Mouse (Mus musculus): ENCODE data around the gene Gse1. TPM values are rescaled to one million over a fixed set of nuclear protein-coding genes. Genes with fewer than 3 reads are reported as not detected.

Gse1 gene
- total RNA-seq, 4 experiments from 2014 or later = 30.7 to 64.5 (median 48.4) TPM

DNA sequence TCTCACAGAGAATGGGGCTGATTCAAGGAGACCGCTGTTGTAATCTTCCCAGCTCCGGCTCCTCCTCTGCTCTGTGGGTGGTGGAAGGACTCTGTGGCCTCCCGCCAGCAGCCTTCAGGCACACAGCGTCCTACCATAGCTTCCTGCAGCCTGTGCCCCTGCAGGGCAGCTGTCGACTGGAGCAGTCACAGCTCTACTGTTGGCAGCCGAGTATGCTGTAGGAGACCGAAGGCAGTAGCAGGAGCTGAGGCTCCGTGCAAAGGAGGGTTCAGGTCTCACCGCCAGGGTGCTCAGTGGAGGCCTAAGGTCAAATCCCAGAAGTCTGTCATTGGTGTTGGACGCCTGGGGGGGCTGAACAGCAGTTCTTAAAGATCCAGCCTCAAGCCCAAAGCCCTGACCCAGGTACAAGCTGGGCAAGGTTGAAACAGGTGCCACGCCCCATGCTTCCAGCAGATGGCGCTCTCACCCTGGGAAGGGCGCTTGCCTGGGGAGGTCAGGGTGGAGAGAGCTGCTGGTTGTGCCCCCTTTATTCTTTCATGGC is 72.4 kb downstream of the Gse1 start:
- DNase-seq = peak; percentile 70

DNA sequence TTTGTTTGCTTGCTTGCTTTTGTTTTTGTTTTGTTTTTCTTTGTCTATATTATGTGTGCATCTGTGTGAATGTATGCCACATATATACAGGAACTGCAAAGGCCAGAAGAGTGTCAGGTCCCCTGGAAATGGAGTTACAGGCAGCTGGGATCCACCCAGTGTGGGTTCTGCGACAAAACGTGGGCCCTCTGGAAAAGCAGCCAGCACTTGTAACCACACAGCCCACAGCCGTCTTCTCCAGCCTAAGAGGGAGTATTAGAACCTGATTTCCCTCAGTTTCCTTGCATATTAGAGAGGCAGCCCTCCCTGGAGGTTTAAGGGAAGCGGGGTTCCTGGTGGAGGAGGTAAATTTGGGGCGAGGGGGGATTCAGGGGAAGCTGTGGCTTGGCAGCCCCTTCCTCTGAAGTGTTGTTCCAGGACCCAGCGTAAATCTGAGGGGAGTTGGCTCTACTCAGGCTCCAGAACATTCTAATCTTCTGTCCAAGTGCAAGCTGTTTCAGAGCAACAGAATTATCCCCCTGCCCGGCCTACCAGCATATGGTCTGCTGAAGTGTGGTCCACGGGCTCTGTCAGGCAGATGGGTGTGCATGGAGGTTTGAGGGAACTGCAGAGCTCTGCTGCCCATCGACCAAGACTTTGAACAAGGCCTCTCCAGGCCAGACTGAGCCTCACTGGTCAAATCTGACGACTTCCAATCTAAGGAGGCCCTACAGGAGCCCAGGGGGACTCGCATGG is 74.9 kb downstream of the Gse1 start:
- DNase-seq = no peak

DNA sequence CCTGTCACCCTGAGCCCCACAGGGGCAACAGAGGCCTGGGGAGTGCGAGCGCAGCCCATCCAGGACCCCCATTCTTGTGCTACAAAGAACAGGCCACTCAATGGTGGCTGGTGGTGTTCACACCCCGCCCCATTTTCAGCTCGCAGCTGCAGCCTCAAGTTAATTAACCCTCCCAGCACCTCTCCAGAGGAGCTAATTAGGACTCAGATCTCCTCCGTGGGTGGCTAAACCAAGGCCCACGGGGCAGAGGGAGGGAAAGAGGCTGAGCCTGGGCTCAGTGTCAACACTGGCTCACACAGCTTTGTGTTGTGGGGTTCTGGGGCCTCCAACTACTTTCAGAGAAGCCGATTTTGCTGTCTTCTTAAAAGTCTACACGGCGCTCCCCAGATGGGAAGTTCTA is 75.8 kb downstream of the Gse1 start:
- no peak for DNase-seq

DNA sequence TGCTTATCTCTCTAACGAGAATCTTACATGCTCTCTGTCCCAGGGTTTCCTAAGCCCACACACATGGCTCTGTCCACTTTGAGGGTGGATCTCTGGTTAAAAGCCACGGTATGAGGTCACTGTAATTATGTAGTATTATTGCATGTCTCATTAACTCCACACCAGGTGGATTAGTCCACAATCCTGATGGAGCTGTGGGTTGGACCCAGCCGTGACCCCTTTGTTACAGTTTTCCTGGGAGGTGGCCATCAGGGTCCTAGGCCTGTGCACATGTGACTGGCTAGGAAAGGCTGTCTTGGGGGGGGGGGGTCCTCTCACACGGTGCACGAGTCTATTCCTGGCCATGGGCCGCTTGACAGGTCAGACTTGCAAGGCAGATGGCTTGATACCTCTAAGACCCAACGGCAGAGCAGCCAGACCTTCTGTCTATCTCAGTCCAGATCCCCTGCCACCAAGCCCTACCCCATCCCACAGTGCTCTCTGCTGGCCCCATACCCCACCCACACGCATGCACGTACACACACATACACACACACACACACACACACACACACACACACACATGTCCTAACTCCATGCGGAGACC is 77.6 kb downstream of the Gse1 start:
- DNase-seq = no peak

DNA sequence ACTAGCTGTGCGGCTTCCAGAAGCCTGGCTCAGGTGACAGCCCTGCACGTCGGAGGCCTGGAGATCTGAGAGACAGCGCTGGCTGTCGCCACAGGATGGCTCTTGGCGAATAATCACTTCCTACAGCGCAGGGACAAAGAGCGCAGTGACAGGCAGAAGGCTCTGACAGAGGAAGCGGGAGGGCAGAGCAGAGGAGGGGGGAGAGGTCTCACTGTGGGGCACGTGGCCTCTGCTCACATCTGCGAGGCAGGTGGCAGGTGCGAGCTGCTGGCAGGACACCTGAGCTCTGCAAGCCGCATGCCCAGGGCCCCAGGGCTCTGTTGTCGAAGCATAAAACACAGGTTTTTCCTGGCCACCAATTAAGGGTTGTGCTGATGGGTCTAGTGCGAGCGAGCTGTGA is 78.8 kb downstream of the Gse1 start:
- no peak for DNase-seq

DNA sequence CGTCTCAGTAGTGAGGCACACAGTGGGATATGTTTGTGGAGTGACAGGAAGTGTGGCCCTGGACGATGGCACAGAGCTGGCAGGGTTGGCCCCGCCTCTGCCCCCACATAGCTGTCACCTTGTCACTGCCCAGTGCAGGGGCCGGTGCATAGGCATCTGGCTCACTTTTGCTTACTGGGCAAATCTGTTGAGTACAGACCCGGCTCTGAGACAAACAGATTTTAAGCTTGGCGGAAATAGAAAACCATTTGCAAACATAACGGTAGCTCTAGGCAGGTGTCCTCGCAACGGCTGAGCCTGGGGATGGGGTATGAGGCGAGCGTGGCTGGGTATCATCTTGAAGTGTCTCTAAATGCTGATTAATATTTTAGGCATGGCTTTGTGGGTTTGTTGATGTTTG is 79.3 kb downstream of the Gse1 start:
- DNase-seq = no peak

DNA sequence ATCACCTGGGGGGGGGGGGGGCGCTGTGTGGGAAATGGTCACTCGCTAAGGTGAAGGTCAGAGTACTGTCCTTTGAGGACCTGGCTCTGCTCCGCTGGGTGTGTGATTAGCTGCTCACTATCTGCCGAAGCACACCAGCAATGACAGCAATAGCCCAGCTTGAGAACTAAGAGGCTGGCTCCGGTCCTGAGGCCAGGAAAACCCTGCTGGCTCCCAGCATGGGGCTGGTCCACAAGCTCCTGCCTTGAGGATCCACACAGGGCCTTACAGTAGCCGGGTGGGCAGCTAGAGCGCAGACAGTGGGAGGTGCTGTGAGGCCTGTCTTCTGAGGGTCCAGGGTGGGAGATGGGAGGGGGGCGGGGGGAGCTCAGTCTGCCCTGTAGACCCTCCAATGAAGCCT is 79.9 kb downstream of the Gse1 start:
- no peak for DNase-seq

DNA sequence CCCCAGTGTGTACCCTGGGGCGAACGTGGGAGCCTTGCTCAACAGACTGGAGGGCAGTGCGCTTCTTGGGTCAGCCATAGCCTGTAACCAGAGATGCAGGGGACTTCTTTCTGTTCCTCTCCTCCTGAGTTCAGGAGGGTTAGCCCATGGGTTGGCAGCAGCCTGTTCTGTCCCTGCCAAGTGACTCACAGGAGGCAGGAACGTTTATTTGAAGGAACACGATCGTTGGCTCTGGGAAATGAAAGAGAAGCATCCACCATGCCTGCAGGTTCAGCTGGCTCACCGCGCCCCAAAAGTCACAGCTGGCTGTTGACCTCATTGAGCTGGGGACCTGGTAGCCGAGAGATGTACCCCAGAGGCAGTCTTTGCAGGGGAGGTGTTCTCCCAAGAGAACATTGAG is 80.3 kb downstream of the Gse1 start:
- DNase-seq = no peak

DNA sequence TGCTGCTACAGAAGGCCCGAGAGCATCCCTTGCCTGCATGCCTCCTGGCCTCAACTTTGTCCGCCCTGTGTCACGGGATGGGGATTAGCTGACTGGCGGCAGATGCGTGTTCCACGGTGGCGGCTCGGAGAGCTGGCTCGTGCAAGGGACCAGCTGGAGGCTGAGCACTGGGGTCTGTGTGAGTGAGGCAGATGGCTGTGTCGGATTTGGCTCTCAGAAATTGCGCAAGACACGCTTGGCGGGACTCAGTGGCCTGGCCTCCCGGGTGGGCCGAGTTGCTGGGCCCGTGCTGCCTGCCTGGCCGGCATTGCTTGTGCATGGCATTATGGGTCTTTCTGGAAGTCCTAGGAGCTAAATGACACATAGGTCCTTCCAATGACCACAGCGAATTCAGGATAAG is 81.1 kb downstream of the Gse1 start:
- no peak for DNase-seq

DNA sequence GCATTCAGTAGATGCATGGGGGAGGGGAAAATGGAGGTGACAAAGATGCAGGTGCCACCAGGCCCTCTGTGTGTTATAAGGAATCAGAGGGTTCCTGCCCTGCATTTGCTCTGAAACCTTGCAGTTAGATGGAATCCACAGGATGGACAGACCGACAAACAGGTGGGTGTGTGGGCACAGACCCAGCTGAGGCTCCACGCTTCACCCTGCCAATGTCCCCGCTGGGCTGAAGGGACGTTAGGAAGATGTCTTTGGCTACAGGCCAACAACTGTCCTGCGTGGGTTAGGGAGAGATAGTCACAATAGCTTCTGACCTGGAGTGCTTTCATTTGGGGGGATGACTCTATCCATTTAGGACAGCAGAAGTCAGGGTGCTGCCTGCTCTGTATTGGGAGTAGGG is 81.8 kb downstream of the Gse1 start:
- DNase-seq = no peak

DNA sequence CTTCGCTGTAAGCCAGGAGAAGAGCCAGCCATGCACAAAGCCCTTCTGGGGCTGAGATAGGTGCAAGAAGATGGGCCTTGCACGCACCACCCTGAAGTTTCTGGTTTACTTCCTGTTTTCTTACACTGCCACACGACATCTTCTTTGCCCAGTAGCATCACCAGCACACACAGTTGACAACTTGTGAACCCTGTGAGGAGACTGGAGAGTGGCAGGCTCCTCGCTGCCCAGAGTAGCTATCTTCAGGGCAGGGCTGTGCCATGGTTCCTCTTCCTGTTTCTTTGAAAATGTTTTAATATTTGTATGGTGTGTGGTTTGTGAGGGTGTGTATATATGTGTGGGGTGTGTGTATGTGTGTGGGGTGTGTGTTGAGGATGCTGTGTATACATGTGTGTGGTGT is 84.2 kb downstream of the Gse1 start:
- no peak for DNase-seq

DNA sequence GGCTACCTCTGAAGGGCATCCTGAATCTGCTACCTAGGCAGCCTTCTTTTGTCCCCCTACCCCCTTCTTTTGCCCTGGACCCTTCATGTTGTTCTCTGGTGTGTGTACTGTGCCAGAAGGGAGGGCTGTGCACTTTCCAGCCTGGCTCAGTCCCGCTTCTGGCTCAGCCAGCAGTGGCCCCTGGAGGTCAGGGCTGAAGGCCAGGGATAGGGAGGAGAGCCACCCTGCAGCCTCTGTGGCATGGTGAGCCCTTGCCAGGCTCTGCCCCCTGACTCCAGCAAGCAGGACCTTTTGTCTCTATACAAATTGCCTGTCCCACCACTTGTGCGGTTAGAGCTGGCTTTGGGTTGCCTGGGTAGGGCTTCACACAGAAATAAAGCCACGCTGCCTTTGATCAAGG is 85.4 kb downstream of the Gse1 start:
- DNase-seq = no peak

DNA sequence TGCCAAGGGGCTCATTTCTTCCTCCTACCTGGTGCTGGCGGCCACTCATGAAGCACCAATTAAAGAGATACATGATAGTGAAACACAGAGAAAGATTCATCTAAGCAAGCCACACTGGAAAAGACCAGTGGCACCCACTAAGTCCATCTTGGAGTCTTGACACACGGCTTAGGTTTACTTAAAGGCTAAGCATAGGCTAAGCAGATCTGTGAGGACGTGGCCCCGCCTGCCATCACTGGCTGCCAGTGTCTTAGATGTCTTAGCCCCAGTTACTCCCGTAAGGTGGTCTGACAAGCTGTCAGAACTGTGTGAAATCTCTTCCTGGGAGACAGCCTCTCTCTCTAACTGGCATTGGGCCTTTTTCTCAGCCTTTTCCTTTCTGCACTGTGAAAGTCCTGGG is 86.7 kb downstream of the Gse1 start:
- DNase-seq = no peak

DNA sequence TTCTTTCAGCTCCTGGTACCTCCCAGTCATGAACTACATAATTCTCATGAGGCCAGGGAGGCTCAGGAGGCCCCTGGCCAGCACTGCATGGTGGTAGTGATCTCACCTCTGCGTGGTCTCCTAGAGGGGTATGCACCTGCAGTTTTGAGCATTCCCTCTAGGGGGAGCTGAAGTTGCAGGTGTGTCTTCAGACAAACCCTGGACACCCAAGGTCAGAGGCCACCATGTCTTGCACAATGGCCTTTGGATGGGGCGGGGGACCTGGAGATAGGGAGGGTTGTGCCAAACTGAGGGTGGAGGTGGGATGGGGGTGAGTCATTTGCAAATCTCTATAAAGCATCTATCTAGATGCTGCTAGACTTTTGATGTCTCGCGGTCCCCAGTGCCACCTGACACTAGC is 87.4 kb downstream of the Gse1 start:
- DNase-seq = no peak

DNA sequence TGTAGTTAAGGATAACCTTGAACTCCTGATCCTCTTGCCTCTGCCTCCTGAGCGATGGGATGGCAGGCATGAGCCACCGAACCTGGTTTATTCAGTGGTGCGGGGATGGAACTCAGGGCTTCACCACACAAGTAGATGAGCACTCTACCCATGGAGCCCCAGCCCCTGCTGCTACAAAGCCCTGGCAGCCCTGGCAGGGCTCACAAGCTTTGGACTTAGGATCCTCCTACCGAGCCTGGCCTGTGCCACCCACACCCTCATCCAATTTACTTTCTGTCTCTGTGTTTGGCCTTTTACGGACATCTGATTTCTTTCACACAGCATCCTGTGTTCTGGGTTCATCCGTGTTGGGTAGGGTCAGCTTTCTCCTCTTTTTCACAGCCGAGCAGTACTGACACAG is 88.5 kb downstream of the Gse1 start:
- DNase-seq = no peak

DNA sequence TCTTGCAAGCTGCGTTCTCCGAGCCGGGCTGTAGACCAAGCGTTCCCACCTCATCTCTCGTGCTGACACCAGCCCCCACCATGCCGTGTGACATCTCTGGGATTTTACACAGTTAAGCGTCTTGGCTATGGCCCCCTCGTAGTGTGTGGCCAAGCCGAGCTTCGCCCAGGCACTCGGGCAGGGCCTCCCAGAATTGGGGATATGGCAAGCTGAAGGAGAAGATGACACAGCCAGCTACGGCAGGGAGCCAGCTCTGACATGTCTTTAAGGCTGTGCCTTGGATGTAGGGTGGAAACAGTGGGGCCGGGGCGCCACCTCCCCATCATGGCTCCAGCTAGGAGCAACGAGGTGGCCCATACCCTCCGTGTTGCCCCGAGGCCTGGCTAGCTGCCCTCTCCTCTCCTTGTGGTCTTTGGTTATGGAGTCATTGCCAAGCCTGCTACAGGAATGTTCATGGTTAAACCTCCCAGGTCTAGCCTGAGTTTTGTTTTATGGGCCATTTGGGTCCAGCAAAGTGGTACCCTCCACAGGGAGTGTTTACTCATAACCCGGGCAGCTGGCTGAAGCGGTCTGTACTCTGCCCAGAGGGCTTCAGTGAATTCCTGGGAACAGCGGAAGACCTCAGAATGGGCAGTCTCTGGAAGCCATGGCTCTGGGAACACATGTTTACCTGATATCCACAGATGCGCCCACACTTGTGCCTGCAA is 89.0 kb downstream of the Gse1 start:
- DNase-seq = no peak

DNA sequence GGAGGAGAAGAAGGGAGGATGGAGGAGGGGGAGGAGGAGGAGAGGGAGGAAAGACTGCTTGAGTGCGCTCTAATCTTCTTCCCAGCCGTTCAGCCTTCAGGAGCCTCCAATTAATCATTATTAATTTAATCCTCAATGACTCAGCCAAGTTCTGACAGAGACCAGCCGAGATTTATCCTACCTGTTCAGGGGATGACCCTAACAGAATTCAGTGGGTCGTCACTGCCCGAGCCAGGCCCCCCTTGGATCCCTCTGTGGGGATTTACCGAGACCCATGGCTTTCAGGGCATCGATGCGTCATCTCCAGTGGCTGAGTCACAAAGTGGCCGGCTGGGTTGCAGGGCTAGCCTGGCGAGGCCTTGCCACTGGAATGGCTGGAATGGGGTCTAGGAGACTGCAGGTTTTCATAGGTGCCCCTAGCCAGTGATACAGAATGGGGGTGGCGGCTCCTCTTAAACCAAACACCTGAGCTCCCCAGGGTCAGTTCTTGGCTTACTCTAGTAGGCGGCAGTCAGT is 90.3 kb downstream of the Gse1 start:
- DNase-seq = peak; percentile 62

DNA sequence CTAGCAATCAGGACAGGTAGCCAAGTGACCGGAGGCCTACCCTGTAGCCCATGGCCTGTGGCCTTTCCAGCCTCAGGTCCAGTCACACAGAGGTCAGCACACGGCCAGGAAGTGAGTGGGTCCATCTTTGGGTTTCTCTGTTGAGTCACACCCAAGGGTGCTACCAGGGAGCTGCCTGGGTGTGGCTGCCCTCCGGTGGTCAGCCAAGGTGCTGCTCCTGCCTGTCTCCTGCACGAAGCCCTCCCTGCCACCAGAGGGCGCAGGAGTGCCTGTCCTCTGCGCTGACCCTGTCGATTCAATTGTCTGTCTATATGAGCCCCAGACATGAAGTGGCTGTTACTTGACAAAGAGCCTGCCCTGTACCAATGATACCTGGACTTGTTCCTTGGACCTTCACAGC is 91.2 kb downstream of the Gse1 start:
- DNase-seq = peak; percentile 59

DNA sequence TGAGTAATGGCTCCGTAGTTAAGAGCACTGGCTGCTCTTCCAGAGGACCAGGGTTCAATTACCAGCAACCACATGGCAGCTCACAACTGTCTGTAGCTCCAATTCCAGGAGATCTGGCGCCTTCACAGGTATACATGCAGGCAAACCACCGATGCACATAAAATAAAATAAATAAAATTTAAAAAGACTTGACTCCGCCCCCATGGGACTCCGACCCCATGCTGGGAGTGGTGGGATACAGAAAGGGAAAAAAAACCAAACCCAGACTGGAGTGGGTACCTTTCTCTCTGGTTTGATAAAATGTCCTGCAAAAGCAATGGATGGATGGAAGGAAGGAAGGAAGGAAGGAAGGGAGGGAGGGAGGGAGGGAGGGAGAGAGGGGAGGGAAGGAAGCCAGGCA is 91.9 kb downstream of the Gse1 start:
- DNase-seq = no peak

DNA sequence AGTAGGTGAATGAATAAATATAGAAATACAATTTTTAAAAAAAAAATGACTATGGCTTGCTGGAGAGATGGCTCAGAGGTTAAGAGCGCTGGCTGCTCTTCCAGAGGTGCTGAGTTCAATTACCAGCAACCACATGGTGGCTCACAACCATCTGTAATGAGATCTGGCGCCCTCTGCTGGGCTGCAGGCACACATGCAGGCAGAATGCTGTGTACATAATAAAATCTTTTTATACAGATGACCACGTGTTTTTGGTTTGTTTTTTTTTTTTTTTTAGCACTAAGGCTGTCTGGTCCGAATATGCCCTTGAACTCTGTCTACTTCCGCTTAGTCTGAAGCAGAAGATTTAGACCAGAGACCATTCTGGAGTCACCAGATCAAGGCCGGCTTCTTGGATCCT is 93.5 kb downstream of the Gse1 start:
- DNase-seq = no peak

DNA sequence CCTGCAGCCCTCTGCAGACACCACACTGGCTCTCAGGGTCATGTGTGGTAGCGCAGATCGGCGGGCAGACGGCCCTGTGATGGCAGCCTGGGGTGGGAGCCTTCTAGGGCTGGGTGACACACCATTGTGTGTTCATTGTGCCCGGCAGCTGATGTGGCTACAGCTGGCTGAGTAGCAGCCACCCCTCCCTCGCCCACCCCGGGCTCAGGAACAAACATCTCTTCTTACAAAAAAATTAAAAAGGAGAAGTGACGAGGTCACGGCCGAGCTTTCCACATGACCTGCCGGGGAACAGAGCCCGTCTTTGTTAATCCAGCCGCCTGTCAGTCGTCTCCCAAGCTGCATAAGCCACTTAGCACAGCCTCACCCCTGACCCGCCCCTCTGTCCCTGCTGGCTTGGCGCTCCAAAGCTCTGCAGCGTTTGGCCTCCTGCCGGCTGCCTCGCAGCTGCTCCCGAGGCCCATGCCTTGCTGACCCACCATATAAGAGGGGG is 94.7 kb downstream of the Gse1 start:
- DNase-seq = no peak

DNA sequence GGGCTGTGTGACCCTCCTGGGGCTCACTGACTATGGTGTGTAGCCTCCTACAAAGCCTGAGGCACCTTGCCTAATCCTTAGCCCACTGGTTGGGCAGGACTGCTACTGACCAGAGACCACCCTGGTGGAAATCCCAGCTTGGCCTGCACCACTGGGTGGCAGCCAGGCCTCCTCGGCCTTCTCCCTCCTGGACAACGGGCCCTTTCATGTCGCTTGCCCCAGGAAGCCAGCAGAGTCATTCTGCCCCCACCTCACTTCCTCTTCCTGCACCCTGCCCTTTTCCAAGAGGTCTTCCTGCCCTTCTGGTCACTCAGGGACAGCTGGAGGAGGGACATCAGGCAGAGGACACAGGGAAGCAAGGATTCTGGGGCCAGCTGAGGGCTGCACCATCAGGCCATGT is 96.3 kb downstream of the Gse1 start:
- DNase-seq = no peak

DNA sequence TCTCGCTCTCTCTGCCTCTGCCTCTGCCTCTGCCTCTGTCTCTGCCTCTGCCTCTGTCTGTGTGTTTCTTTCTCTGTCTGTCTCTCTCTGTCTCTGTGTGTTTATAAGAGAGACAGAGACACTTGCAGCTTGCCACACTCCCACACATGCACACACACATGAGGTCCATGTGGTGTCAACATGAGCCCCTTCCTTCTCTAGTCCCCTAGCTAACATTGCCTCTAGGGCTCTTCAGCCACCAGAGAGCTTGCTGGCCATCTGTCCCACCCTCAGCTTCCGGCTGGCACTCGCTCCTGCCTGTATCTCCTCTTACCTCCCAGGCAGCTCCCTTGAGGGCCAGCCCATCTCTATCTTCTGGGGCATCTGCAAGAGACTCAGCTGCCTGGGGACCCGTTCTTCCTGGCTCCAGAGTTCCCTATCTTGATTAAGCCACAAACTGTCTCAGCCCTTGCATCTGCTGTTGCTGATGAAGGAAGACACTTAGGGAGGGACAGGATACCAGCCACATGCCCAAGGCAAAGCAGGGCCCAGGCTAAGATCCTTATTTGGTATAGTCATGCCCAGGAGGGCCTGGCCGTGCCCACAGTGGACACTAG is 97.0 kb downstream of the Gse1 start:
- no peak for DNase-seq

Measured in adrenal gland, adult 8-10 months (tissue).